Mouse (Mus musculus) monocyte, adult 2 months (primary cell): ENCODE data around the gene Sbno2.

Experiments
- DNase-seq, 2 experiments: peaks; one replicate each; pipeline ENCODE4 v3.0.0; 2022; ENCODE audit warnings: low spot score in 2 of 2, low read depth in 1 of 2

The Sbno2 gene

GRCm38 (mm10) chr10:80039559-80039979 is 65.8 kb downstream of the Sbno2 start, which contains the start of gene Polr2e:
Gene Polr2e, minus strand, starts transcription at chr10:80039795.
- DNase-seq = peak; percentile 95 to 98

DNA sequence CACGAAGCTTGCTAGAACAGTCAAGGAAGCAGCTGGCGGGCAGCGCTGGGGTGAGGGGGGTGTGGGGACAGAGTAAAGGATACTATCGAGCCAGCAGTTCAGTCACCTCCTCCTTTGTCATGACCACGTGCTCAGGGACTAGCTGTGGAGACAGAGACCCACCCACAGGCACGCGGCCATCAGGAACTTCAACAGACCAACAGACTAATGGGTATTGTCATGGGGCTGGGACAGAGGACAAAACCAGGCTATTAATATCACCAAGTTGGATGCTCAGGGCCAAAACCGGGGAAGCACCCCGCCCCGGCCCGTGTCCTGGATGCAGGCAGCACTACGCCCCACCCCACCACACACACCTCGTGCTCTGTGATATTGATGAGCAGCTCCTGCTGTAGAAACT is 68.5 kb downstream of the Sbno2 start:
- DNase-seq = no peak

DNA sequence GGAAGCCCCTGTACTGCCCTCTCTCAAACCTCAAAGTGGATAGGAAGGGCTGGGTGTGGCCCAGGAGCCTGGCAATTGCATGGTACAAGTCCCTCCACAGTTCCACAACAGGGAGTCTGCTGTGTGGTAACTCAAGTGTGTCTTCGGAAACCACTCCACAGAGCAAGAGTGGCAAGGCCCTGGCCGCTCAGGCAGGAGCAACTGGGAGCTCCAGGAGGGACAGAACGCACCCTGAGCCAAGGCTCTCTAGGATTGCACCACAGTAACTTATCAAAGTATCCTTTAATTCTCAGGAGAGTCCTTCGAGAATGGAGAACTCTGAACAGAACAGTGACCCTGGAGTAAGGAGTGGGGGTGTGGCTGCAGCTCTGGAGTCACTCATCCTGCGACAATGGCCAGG is 69.7 kb downstream of the Sbno2 start:
- no peak for DNase-seq

- no peak for DNase-seq
These were observed 70.2 kb downstream of the Sbno2 start for GRCm38 (mm10) chr10:80035148-80035547.

- peak in 1 of 2 experiments; percentile 46 for DNase-seq
These were observed 71.6 kb downstream of the Sbno2 start for GRCm38 (mm10) chr10:80033511-80034391.

- DNase-seq = peak; percentile 80 to 82
These were observed 72.4 kb downstream of the Sbno2 start for GRCm38 (mm10) chr10:80032799-80033480.

DNA sequence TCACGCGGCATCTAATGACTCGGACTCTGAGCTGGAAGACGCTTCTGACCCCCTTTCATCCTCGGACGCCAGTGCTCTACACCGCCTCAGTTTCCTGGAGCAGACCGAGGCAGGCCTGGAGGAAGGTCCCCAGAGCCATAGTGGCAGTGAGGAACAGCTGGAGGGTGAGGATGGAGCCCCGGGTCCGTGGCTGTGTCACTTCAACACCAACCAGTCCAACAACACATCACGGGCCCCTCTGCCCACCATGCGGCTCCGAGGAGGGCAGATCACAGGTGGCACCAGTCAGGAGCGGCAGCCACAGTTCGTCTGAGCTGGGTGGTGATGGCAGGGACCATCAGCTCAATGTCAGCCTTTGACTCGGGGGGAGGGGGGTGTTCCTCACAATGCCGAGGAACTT is 74.6 kb downstream of the Sbno2 start:
- no peak for DNase-seq

- DNase-seq = no peak
These were observed 75.2 kb downstream of the Sbno2 start for GRCm38 (mm10) chr10:80030191-80030590.

GRCm38 (mm10) chr10:80028521-80028846 is 76.9 kb downstream of the Sbno2 start:
- DNase-seq = no peak

DNA sequence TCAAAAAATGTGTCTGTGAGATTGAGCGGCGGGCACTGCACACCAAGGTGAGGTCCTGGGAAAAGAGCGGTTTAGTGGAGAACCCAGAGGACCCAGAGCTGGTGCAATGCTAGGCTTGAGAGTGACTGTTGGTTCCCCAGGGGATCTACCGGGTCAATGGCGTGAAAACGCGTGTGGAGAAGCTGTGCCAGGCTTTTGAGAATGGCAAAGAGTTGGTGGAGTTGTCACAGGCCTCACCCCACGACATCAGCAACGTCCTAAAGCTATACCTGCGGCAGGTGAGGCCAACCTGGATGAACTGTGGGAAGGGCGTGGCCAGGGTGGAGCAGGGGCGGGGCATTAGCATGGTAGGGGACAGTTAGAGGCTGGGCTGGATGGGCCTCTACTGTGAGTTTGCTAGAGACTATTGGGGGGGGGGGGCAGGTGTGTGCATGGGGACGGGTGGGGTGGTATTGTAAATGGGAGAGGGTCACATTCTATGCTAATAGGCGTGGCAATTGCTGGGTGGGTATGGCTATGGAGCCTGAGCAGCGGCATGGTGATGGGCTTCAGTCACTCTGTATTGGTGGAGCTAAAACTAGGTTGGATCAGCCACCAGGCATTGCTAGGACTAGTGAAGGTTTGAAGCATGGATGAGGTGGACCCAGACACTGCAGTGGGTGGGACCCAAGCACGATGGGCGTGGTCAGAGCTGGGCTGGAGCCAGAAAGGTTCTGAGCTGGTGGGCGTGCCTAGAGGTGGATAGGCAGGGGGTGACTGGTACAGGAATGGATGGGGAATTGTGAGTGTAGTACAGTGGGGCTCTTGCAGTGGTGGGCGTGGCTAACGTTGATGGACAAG is 77.5 kb downstream of the Sbno2 start:
- DNase-seq = no peak

GRCm38 (mm10) chr10:80025889-80026288 is 79.5 kb downstream of the Sbno2 start:
- no peak for DNase-seq

- no peak for DNase-seq
These were observed 79.9 kb downstream of the Sbno2 start for GRCm38 (mm10) chr10:80025463-80025862.

GRCm38 (mm10) chr10:80025044-80025347 is 80.4 kb downstream of the Sbno2 start:
- DNase-seq = no peak

DNA sequence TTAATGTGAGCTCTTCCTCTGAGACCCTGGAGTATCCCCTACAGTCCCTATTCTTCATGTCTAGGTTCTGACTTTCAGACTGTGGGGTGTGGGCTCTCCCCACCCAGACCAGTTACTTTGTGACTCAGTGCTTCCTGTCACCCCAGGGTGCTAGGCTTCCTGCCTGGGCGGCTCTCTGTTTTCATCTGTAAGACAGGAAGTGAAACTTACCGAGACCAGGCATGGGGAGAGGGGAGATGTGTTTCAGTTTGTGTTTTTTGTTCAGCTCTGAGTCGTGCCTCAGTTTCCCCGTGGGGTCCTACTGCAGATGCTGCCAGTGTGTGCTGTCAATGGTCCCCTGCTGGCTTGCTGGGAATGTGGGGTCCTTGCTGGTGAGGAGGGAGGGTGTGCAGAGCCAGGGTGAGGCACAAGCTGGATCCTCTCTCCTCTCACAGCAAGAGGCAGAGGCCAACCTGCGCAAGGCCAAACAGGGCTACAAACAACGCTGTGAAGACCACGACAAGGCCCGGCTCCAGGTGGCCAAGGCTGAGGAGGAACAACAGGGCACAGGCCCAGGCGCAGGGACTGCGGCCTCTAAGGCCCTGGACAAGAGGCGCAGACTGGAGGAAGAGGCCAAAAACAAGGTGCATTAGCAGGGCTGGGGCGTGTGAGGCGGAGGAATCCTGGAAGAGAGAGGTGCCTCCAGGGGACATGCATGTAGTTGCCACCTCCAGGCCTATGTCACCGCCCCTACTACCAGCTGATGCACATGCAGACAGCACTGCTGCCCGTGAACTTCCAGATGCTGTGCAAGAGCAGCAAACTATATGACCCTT is 80.9 kb downstream of the Sbno2 start:
- DNase-seq = peak; percentile 46 to 63

- DNase-seq = no peak
These were observed 81.6 kb downstream of the Sbno2 start for GRCm38 (mm10) chr10:80023758-80024157.

DNA sequence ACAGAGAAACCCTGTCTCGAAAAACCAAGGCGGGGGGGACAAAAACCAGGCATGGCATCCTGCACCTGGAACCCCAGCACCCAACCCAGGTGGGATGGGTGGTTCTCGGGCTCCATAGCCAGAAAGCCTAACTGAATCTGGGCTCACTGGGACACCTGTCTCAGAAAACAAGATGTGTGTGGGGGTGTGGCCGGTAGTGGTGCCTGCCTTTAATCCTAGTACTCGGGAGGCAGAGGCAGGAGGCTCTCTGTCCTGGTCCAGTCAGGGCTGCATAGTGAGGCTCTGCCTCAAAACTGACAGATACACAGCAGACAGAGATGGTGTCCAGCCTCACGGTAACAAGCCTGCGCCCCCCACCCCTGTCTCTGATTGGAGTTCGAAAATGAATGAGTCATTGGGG is 82.6 kb downstream of the Sbno2 start:
- no peak for DNase-seq

GRCm38 (mm10) chr10:80022164-80022563 is 83.2 kb downstream of the Sbno2 start:
- no peak for DNase-seq

- no peak for DNase-seq
These were observed 84.1 kb downstream of the Sbno2 start for GRCm38 (mm10) chr10:80021320-80021641.

GRCm38 (mm10) chr10:80020603-80021319 is 84.6 kb downstream of the Sbno2 start:
- no peak for DNase-seq

DNA sequence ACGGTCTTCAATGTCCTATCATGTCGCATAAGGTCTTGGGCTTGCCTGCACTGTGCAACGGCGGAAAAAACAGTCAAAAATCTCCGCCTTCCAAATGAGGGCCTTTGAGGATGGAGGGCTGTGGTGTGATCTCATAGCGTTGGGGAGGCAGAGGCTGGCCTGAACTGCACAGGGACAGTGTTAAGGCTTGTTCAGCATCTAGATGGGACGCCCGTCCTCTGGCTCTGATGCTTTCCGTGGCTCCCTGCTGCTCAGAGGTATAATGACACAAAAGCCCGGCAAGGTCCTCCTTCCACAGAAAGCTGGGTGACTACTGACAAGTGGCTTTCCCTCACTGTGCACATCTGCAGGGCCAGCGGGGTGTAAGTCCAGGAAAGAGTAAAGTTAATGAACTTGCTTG is 85.2 kb downstream of the Sbno2 start:
- DNase-seq = no peak
